Mouse (Mus musculus) mesoderm, embryonic 11.5 days (tissue): ENCODE measurements around the gene Itga1.

Experiments
- DNase-seq: peaks from one replicate; pipeline ENCODE4 v3.0.0-alpha.2; 2012; ENCODE audit warnings: low read depth, low spot score

Itga1 gene

GRCm38 (mm10) chr13:115101355-115102191 is at the start of gene Itga1, which contains the start of gene Gm49395:
Gene Itga1, minus strand, starts transcription at chr13:115101964.
Gene Gm49395, minus strand, starts transcription at chr13:115101921.
- DNase-seq = peak; percentile 73

GRCm38 (mm10) chr13:115150602-115151001 is 48.8 kb upstream of the Itga1 start:
- no peak for DNase-seq

DNA sequence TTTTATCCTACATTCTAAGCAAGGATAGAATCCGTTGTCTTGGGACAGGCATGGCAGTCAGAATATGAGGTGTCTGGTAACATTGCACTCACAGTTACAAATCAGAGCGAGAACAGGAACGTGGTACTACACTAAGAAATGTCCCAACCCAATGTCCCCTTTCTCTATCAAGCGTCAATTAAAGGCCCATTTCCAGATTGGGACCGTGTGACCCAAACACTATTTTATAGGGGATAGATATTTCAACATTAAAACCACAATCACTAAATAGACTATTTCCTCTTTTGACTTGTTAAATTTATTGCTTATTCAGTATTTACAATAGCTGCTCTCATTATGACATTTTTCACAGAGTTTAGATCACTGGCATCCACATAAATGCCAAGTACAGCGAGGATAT is 48.1 kb upstream of the Itga1 start:
- no peak for DNase-seq

GRCm38 (mm10) chr13:115143575-115143974 is 41.8 kb upstream of the Itga1 start:
- DNase-seq = no peak

DNA sequence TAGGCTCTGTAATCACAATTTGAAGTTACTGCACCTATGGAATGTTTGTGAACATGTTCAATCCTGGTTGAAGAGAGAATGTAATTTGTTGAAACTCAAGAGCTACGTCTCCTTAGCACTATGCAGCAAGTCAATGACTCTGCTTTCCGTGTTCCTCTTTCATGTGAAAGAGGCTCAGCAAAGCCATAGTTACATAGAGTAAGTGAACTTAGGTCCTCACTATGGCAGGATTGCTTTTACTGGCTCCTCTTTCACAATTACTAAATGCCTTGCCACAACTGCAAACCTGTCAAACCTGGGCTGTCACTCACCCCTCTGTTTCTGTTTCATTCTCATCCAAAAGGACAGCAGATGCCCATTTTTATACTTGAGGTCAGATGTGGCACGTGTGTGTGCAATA is 40.3 kb upstream of the Itga1 start:
- no peak for DNase-seq

DNA sequence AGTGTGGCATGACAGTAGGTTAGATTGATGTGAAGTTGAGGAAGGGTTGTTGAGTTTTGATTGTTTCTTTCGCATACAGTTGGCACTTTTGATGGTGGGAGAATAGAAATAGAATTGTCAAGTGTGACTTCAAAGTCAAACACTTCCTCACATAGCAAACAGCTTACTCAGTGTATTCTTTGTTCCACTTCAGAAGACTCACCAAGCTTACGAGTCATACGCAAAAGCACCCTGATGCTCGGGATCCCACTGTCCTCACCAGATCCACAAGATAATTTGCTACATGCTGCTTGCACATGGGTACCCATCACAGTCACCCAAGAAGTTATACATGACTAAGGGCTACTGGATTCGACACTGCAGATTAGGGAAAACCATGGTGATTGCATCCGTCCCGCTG is 36.7 kb upstream of the Itga1 start:
- no peak for DNase-seq

DNA sequence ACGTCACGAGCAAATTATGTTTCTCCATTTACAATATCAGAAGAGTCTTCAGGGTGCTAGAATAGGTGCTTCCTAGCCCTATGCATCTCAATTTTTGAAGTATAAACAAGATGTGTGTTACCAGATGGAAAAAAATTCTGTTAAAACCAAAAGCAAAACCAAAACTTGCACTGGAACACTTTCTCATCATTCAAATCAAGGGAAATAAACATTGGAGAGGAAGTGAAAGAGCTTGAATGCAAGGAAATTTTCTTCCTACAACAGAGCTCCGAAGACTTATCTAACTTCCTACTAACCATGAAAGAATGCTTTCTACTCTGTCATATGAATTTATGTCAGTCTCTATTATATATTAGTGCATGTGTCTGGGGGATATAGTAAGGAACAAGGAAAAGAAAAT is 35.0 kb upstream of the Itga1 start:
- no peak for DNase-seq

- DNase-seq = peak; percentile 1
Observed at GRCm38 (mm10) chr13:115132435-115132834, 30.7 kb upstream of the Itga1 start.

DNA sequence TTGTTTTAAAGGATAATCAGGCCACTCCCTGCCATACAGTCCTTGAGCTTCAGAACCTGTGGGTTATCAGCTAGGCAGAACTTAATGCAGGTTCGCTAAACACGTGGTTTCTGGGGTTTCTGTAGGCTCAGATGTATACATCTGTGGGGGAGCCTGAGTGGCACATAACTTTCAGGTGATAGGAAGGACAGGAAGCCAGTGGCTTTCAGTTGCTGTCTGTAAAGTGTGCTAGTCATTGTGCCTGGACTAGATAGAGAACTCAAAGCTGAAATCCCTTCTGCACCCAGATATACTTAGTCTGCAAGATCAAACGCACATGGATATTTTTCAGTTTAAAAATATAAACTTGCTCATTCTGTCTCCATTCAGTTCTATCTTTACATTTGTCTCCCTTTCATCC is 29.6 kb upstream of the Itga1 start:
- no peak for DNase-seq

GRCm38 (mm10) chr13:115130035-115130434 is 28.3 kb upstream of the Itga1 start:
- DNase-seq = no peak

DNA sequence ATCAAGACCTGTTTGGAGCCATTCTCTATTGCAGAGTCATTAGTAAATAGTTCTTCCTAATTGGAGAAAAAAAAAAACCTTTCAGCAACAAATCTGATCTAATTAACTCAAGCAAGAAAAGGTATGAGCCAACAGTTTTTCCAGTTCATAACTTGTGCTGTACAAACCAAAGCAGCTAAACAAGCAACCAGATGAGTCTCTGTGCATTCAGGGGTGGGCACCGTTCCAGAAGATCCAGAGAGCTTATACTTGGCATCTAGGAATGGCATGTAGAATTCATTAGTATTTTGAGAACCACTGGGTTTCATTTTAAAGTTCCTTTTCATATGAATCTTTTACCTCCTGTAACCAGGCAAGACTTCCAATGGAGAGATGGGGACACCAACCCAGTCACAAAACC is 26.1 kb upstream of the Itga1 start:
- DNase-seq = no peak

GRCm38 (mm10) chr13:115126534-115126933 is 24.8 kb upstream of the Itga1 start:
- no peak for DNase-seq

DNA sequence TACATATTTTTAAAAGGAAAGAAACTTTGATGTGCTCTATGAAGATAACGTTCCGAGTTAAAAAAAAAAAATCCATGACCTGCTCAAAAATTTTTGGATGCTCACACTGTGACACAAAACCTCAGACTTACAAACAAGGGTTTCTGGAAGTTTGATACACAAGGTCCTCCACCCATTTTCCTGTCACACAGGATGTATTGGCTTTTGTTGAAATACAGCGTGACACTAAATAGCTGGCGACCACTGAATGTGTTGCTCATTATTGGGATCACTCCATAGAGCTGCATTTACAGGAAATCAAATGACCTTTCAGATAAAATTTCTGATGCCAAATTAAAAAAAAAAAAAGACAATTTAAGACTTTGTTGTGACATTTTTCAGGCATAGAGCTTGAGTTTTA is 23.4 kb upstream of the Itga1 start:
- no peak for DNase-seq

GRCm38 (mm10) chr13:115124521-115124920 is 22.8 kb upstream of the Itga1 start:
- DNase-seq = no peak

DNA sequence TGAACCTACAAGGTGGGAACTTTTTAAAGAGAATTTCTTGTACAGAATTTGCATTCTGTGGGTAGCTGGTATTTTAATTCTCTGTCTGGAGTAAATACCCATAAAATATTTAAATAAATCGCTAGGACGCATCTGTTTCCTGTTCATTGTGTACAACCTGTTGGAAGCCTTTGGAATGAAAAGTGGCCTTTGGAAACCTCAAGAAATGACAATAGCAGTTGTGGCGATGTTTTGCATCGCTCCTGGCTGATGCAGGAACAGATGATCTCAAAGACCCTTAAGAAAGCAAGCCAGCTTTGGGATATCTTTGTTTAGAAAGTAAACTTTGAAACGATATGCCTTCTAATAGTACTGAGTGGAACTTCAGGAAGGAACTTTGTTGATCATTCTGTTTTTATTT is 17.0 kb upstream of the Itga1 start:
- DNase-seq = no peak

- no peak for DNase-seq
Observed at GRCm38 (mm10) chr13:115118195-115118594, 16.4 kb upstream of the Itga1 start.

DNA sequence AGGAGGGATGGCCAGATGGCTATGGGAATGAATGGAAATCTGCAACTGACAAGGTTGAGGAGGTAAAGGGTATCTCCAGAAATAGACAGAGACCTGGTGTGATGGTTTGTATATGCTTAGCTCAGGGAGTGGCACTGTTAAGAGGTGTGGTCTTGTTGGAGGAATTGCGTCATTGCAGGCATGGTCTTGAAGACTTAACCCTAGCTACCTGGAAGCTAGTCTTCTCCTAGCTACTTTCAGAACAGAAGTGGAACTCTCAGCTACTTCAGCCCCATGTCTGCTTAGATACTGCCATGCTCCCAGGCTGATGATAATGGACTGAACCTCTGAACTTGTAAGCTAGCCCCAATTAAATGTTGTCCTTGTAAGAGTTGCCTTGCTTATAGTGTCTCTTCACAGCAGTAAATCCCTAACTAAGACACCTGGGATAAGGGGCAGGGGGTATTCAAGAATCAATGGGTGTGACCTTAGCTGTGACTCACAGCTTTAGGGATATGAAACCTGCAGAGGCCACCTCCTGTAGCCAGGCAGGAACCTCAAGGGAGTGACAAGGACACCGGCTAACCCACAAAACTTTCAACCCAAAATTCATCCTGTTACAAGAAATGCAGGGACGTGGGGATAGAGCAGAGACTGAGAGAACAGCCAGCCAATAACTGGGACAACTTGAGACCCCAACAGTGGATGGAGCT is 15.3 kb upstream of the Itga1 start:
- no peak for DNase-seq

- DNase-seq = no peak
Observed at GRCm38 (mm10) chr13:115109628-115110027, 7.9 kb upstream of the Itga1 start.

- no peak for DNase-seq
Observed at GRCm38 (mm10) chr13:115107436-115107835, 5.7 kb upstream of the Itga1 start.

DNA sequence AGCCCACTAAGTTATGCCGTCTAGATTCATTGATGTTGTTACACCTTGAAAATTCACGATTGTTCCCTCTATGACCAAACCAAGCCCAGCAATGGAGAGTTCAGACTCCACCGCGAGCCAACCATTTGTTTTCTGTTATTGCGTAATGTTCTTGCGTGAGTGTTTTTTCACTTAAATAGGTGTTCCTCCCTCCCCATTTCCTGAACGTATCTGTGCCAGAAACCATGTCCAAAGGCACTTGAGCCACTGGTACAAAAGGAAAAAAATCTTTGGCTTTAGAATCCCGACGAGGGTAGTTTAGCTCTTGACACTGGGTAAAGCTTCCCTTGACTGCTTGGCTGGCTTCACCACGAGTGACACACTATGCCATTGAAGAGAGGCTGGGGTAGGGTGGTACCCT is 4.4 kb upstream of the Itga1 start:
- no peak for DNase-seq

- DNase-seq = no peak
Observed at GRCm38 (mm10) chr13:115102754-115103153, 990 bp upstream of the Itga1 start.

DNA sequence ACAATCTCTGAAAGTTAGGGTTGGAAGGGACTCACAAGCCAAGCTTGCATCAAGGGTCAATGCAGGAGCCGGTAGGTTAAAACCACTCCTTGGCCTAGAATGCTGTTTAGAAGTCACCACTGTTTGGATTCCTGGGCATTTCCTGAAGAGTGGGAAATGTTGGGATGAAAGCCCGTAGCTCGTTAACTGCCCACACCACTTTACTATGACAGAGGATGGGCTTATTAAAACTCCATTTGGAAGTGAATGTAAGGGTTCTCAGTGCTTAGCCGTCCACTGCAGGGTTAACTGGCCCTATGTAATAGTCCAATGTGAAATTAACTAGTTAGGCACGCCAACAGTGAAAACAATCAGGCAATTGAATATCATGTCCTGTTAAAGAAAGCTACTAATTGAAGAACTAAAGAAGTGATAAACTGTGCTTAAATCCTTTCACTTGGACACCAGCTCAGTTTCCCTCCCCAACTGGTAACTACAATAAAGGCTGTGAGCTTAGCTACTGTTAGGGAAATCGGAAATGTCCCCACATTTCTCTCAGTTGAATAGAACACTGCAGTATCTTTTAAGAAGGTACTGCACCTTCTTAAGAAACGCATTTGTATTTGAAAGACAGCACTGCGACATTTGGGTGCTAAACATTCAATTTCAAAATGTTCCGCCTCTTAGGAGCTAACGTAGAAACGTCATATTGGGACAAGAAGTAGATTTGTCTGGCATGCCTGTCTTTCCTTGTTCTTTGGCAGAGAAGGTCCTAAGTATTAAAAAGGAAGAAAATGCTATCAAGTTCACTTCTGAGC is 1.2 kb downstream of the Itga1 start:
- no peak for DNase-seq
